15 mouse cellular contexts compared by ENCODE assay signal in the genomic region with DNA sequence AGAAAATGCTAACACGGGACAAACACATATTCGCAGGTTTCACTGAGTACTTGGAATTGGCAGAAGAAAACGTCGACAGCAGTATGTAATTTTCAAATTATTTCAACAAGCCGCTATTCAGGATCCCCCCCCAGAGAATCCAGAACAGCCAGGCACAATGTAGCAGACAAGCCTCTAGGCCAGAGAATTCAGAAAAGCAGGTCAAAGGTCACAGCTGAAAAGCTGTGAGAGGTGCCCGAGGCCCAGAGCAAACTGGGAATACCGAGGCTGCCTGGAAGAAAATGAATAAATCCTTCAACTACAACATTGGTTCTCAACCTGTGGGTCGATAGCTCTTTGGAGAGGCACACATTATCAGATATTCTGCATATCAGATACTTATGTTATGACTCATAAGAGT. TPM values are rescaled to one million over a fixed set of nuclear protein-coding genes. Genes with fewer than 3 reads are reported as not detected.
DNase-seq lines count a peak whose midpoint lies in the region; ATAC-seq and TF ChIP-seq lines count a peak whose summit lies in the region.
"Had no signal": no experiment of that assay in that cellular context is flagged by ENCODE, and none has a peak within 500 bp of the region (broad histone marks: within the 10 kb centered on the region; RNA-seq: fewer than 3 reads in every experiment).

No protein-coding gene starts in this region.

- no peak overlapping the region for H3K4me2 ChIP-seq in forebrain, embryonic 13.5 days
- peak overlapping the region; percentile 18; the same call in 1 of the 2 replicates for H3K4me2 ChIP-seq in embryonic facial prominence, embryonic 12.5 days (replicated peaks)
- H3K4me2 ChIP-seq in liver, postnatal 0 days (ENCODE audit: low read depth, low read length) = peak overlapping the region; percentile 9; the same call in 1 of the 2 replicates
- H3K4me2 ChIP-seq: midbrain, embryonic 12.5 days had no signal

- no peak overlapping the region for H3K9ac ChIP-seq in forebrain, embryonic 13.5 days
- no peak overlapping the region for H3K9ac ChIP-seq in liver, adult 2 months (ENCODE audit: low read depth, low read length)
- H3K9ac ChIP-seq in embryonic facial prominence, embryonic 12.5 days = no peak overlapping the region
- H3K9ac ChIP-seq in liver, postnatal 0 days (replicated peaks) = peak overlapping the region; percentile 5; the same call in 1 of the 2 replicates
- H3K9ac ChIP-seq: forebrain, postnatal 0 days; midbrain, embryonic 12.5 days had no signal

- H3K36me3 ChIP-seq in forebrain, embryonic 10.5 days (replicated peaks) = peaks cover 80% of the 10 kb centered on the region
- peaks cover 71% of the 10 kb centered on the region for H3K36me3 ChIP-seq in forebrain, embryonic 13.5 days (ENCODE audit: poor library complexity, severe bottlenecking)
- H3K36me3 ChIP-seq in liver, adult 2 months (ENCODE audit: control insufficient read depth, insufficient read depth, low read length) = no peaks in the 10 kb centered on the region
- peaks cover 70% of the 10 kb centered on the region for H3K36me3 ChIP-seq in embryonic facial prominence, embryonic 12.5 days
- H3K36me3 ChIP-seq in liver, postnatal 0 days (replicated peaks; ENCODE audit: insufficient read depth, low read length) = peaks cover 70% of the 10 kb centered on the region

- H3K27ac ChIP-seq in forebrain, embryonic 10.5 days = no peak overlapping the region
- H3K27ac ChIP-seq in forebrain, embryonic 13.5 days = no peak overlapping the region
- H3K27ac ChIP-seq in liver, adult 2 months (replicated peaks; ENCODE audit: insufficient read depth, low read depth, low read length) = no peak overlapping the region
- no peak overlapping the region for H3K27ac ChIP-seq in embryonic facial prominence, embryonic 12.5 days
- H3K27ac ChIP-seq in liver, postnatal 0 days (ENCODE audit: low read depth) = peak overlapping the region; percentile 12; the same call in 1 of the 2 replicates
- H3K27ac ChIP-seq: midbrain, embryonic 12.5 days had no signal

- 73% methylated on average over 8 of the region's 8 CpGs for WGBS in forebrain, embryonic 10.5 days
- 77% methylated on average over 8 of the region's 8 CpGs for WGBS in forebrain, embryonic 13.5 days
- WGBS in liver, adult 2 months = 55% methylated on average over 8 of the region's 8 CpGs
- WGBS in embryonic facial prominence, embryonic 12.5 days = 35% methylated on average over 8 of the region's 8 CpGs
- WGBS in liver, postnatal 0 days (ENCODE audit: insufficient replicate concordance) = 79% methylated on average over 8 of the region's 8 CpGs

- peaks cover 3% of the 10 kb centered on the region; the same call in 1 of the 2 replicates for H3K79me2 ChIP-seq in liver, adult 2 months (ENCODE audit: control insufficient read depth, insufficient read depth, low read length)

- peak overlapping the region; percentile 20; the same call in 1 of the 2 replicates for H3K4me3 ChIP-seq in forebrain, embryonic 10.5 days
- H3K4me3 ChIP-seq in forebrain, embryonic 13.5 days = no peak overlapping the region
- H3K4me3 ChIP-seq in liver, adult 2 months (ENCODE audit: insufficient read depth, low read depth, low read length) = no peak overlapping the region
- no peak overlapping the region for H3K4me3 ChIP-seq in embryonic facial prominence, embryonic 12.5 days
- no peak overlapping the region for H3K4me3 ChIP-seq in liver, postnatal 0 days (ENCODE audit: low read depth, low read length)
- H3K4me3 ChIP-seq: midbrain, embryonic 12.5 days had no signal

- peaks cover 40% of the 10 kb centered on the region for H3K4me1 ChIP-seq in forebrain, embryonic 10.5 days
- H3K4me1 ChIP-seq in forebrain, embryonic 13.5 days = peaks cover 41% of the 10 kb centered on the region
- 0 out of 2 replicates have a peak, but pooled peaks cover 2% of the 10 kb centered on the region for H3K4me1 ChIP-seq in liver, adult 2 months (ENCODE audit: control insufficient read depth, insufficient read depth, low read length)
- peaks cover 41% of the 10 kb centered on the region for H3K4me1 ChIP-seq in embryonic facial prominence, embryonic 12.5 days
- peaks cover 30% of the 10 kb centered on the region for H3K4me1 ChIP-seq in liver, postnatal 0 days (ENCODE audit: insufficient read depth)

- no peak for ATAC-seq in forebrain, embryonic 13.5 days
- ATAC-seq in embryonic facial prominence, embryonic 12.5 days (ENCODE audit: insufficient number of reproducible peaks, insufficient read depth, low FRiP score, low TSS enrichment) = no peak
- no peak for ATAC-seq in liver, postnatal 0 days
- ATAC-seq in megakaryocyte-erythroid progenitor cell, adult 5-6 weeks (replicated peaks; ENCODE audit: low FRiP score, low TSS enrichment, poor library complexity, severe bottlenecking) = no peak
- ATAC-seq: forebrain, postnatal 0 days; Patski had no signal

- TF ChIP-seq CTCF in liver, adult 2 months (IDR thresholded peaks at IDR 0.05; ENCODE audit: low read depth, low read length) = no peak
- TF ChIP-seq CTCF in liver, postnatal 0 days (IDR thresholded peaks at IDR 0.05; ENCODE audit: low read depth) = no peak

- H3K27me3 ChIP-seq in forebrain, embryonic 10.5 days (ENCODE audit: poor library complexity, severe bottlenecking) = no peaks in the 10 kb centered on the region
- H3K27me3 ChIP-seq in forebrain, embryonic 13.5 days = no peaks in the 10 kb centered on the region
- H3K27me3 ChIP-seq in liver, adult 2 months (ENCODE audit: control insufficient read depth, insufficient read depth, low read length) = no peaks in the 10 kb centered on the region
- no peaks in the 10 kb centered on the region for H3K27me3 ChIP-seq in embryonic facial prominence, embryonic 12.5 days
- no peaks in the 10 kb centered on the region for H3K27me3 ChIP-seq in liver, postnatal 0 days (ENCODE audit: insufficient read depth, low read length)
- H3K27me3 ChIP-seq: midbrain, embryonic 12.5 days; Patski had no signal

- TF ChIP-seq EP300 in liver, postnatal 0 days (IDR thresholded peaks at IDR 0.05; ENCODE audit: low read depth) = no peak

- TF ChIP-seq POLR2A in liver, adult 2 months (IDR thresholded peaks at IDR 0.05; ENCODE audit: extremely low read depth, insufficient read depth, low read length) = no peak

- no peak for DNase-seq in forebrain, embryonic 10.5 days (ENCODE audit: extremely low spot score, low spot score)
- DNase-seq in liver, adult 2 months (ENCODE audit: extremely low read depth, low read depth, low spot score) = peak; percentile 20
- DNase-seq in liver = no peak
- DNase-seq in liver, postnatal 0 days = no peak
- no peak for DNase-seq in cerebellum, adult 11-12 months
- DNase-seq: cerebellum, adult 9-11 months; forebrain, postnatal 0 days; kidney, adult 18-20 months; kidney, postnatal 25 days; lung, postnatal 14 days had no signal

- no peaks in the 10 kb centered on the region for H3K9me3 ChIP-seq in forebrain, embryonic 10.5 days
- no peaks in the 10 kb centered on the region for H3K9me3 ChIP-seq in forebrain, embryonic 13.5 days (replicated peaks)
- H3K9me3 ChIP-seq in embryonic facial prominence, embryonic 12.5 days = no peaks in the 10 kb centered on the region
- no peaks in the 10 kb centered on the region for H3K9me3 ChIP-seq in liver, postnatal 0 days (ENCODE audit: low read length)
- H3K9me3 ChIP-seq: midbrain, embryonic 12.5 days had no signal

RNA-seq across cellular contexts. Expression of a gene that starts 4.5 kb away (rescaled TPM):
- 542 and 548 TPM in 2 replicates for polyA plus RNA-seq in forebrain, embryonic 10.5 days (2016; fragmentation: Nextera tagmentation; extraction: Ambion mirVana)
- polyA plus RNA-seq in forebrain, embryonic 13.5 days (2015; fragmentation: Nextera tagmentation; extraction: Ambion mirVana) = 365 and 378 TPM in 2 replicates
- 4.9 and 10.7 TPM in 2 replicates for total RNA-seq in liver, adult 2 months (2014; rRNA removed)
- 1.8 and 2.6 TPM in 2 replicates for polyA plus RNA-seq in liver, adult 2 months (2012; rRNA removed)
- polyA plus RNA-seq in embryonic facial prominence, embryonic 12.5 days (2016; fragmentation: Nextera tagmentation; extraction: Ambion mirVana) = 372 and 387 TPM in 2 replicates
- polyA plus RNA-seq in liver, postnatal 0 days (2015; fragmentation: Nextera tagmentation; extraction: Ambion mirVana) = 153 and 171 TPM in 2 replicates
- total RNA-seq in megakaryocyte-erythroid progenitor cell, adult 5-6 weeks (2014; fragmentation: Nextera tagmentation) = 106 and 129 TPM in 2 replicates
- 179 and 199 TPM in 2 replicates for total RNA-seq in megakaryocyte-erythroid progenitor cell, adult 5-6 weeks (2017)

RNA-seq across cellular contexts. Expression of a gene that starts 50.4 kb away (rescaled TPM):
- polyA plus RNA-seq in forebrain, embryonic 10.5 days (2016; fragmentation: Nextera tagmentation; extraction: Ambion mirVana) = 18.5 and 24.8 TPM in 2 replicates
- 63.5 and 70.9 TPM in 2 replicates for polyA plus RNA-seq in forebrain, embryonic 13.5 days (2015; fragmentation: Nextera tagmentation; extraction: Ambion mirVana)
- 31.0 and 37.5 TPM in 2 replicates for total RNA-seq in liver, adult 2 months (2014; rRNA removed)
- 2.9 and 3.1 TPM in 2 replicates for polyA plus RNA-seq in liver, adult 2 months (2012; rRNA removed)
- polyA plus RNA-seq in embryonic facial prominence, embryonic 12.5 days (2016; fragmentation: Nextera tagmentation; extraction: Ambion mirVana) = 38.7 and 40.0 TPM in 2 replicates
- 7.1 and 7.6 TPM in 2 replicates for polyA plus RNA-seq in liver, postnatal 0 days (2015; fragmentation: Nextera tagmentation; extraction: Ambion mirVana)
- total RNA-seq in megakaryocyte-erythroid progenitor cell, adult 5-6 weeks (2014; fragmentation: Nextera tagmentation) = not detected in 2 replicates
- total RNA-seq in megakaryocyte-erythroid progenitor cell, adult 5-6 weeks (2017) = 0.09 and 0.19 TPM in 2 replicates

Comparison
In these comparisons a context has a peak if more than half of its experiments do, and no peak if none do; other contexts are left out.
1. RNA of a gene that starts 4.5 kb away (polyA plus RNA-seq): 542 to 548 TPM in forebrain, embryonic 10.5 days, 372 to 387 TPM in embryonic facial prominence, embryonic 12.5 days, 365 to 378 TPM in forebrain, embryonic 13.5 days and 153 to 171 TPM in liver, postnatal 0 days; 1.8 to 2.6 TPM in liver, adult 2 months; every median in the first group is over 10 times any median in the second.